Mouse (Mus musculus) midbrain, embryonic 14.5 days (tissue): ENCODE data around the gene Lrrc49. TPM values are rescaled to one million over a fixed set of nuclear protein-coding genes. Genes with fewer than 3 reads are reported as not detected.
A peak's percentile ranks its signal among the peaks of the same experiment; 100 is the strongest.

ENCODE experiments used
- ATAC-seq: fragments of 200-750 bp; cut with Nextera tagmentation; 2 replicates; pipeline ENCODE4 v1.8.0; 2017; ENCODE audit warnings: moderate number of reproducible peaks, moderate library complexity; ENCODE audit not compliant: low FRiP score, low TSS enrichment
- DNase-seq: peaks from one replicate; pipeline ENCODE4 v3.0.0-alpha.2; 2015
- H3K27ac ChIP-seq: fragments of 300-500 bp; sonication (generic); replicated peaks from 2 replicates; pipeline ENCODE4 v1.5.1; 2014; ENCODE audit warnings: mild to moderate bottlenecking, low read depth, low read length, moderate library complexity
- H3K27me3 ChIP-seq: fragments of 300-500 bp; sonication (generic); 2 replicates; pipeline ENCODE4 v1.6.1; 2014; ENCODE audit warnings: low read length, control low read depth, mixed read lengths; ENCODE audit not compliant: control insufficient read depth, insufficient read depth
- H3K36me3 ChIP-seq: fragments of 300-500 bp; sonication (generic); 2 replicates; pipeline ENCODE4 v1.6.1; 2014; ENCODE audit warnings: low read length, control low read depth; ENCODE audit not compliant: control insufficient read depth, insufficient read depth
- H3K4me1 ChIP-seq: fragments of 300-500 bp; sonication (generic); 2 replicates; pipeline ENCODE4 v1.6.1; 2014; ENCODE audit warnings: mild to moderate bottlenecking, antibody characterized with exemption, low read length, control low read depth; ENCODE audit not compliant: control insufficient read depth, insufficient read depth
- H3K4me2 ChIP-seq: fragments of 300-500 bp; sonication (generic); 2 replicates; pipeline ENCODE4 v1.6.1; 2014; ENCODE audit warnings: mild to moderate bottlenecking, low read length, moderate library complexity
- H3K4me3 ChIP-seq: fragments of 300-500 bp; sonication (generic); replicated peaks from 2 replicates; pipeline ENCODE4 v1.5.1; 2014; ENCODE audit warnings: low read depth, low read length
- H3K9ac ChIP-seq: fragments of 300-500 bp; sonication (generic); replicated peaks from 2 replicates; pipeline ENCODE4 v1.6.1; 2014; ENCODE audit warnings: mild to moderate bottlenecking, low read length, moderate library complexity
- H3K9me3 ChIP-seq: fragments of 300-500 bp; sonication (generic); 2 replicates; pipeline ENCODE4 v1.6.1; 2016; ENCODE audit warnings: low read length, control low read depth, mixed read lengths; ENCODE audit not compliant: control insufficient read depth
- WGBS: fragments of 180-500 bp; shearing (Covaris S2); extraction: QIAGEN DNeasy Blood & Tissue Kit; methylation state at CpG from one replicate; pipeline ENCODE4 v1.1.7; 2014; 5-methylcytosine and 5-hydroxymethylcytosine counted together
- polyA plus RNA-seq: library from polyadenylated mRNA; unstranded; fragments of >200 nt; fragmentation: Nextera tagmentation; extraction: Ambion mirVana; gene quantifications from 2 replicates; pipeline ENCODE4 v1.2.1, GENCODE M21; 2014

The Lrrc49 gene
- polyA plus RNA-seq, 1 experiment from 2014 or later, result 90.8 TPM

- ATAC-seq, result no peak
- no peak overlapping the region for H3K4me2 ChIP-seq
- no peaks in the 10 kb centered on the region for H3K27me3 ChIP-seq
- H3K4me1 ChIP-seq, result no peaks in the 10 kb centered on the region
- H3K4me3 ChIP-seq, result no peak overlapping the region
- no peaks in the 10 kb centered on the region for H3K9me3 ChIP-seq
- H3K9ac ChIP-seq, result no peak overlapping the region
- no peaks in the 10 kb centered on the region for H3K36me3 ChIP-seq
- DNase-seq, result no peak
- H3K27ac ChIP-seq, result no peak overlapping the region
- 88% methylated on average over 10 of the region's 10 CpGs for WGBS
Measured at GRCm38 (mm10) chr9:60529348-60530243, 158.4 kb downstream of the Lrrc49 start.

GRCm38 (mm10) chr9:60528269-60528668 is 159.7 kb downstream of the Lrrc49 start:
- WGBS, result 77% methylated on average over 3 of the region's 3 CpGs
- Histone ChIP-seq H3K4me3 (no peak overlapping the region), H3K36me3 (no peaks in the 10 kb centered on the region), H3K9me3 (no peaks in the 10 kb centered on the region), H3K9ac (no peak overlapping the region), H3K4me1 (no peaks in the 10 kb centered on the region), H3K27ac (no peak overlapping the region), H3K27me3 (no peaks in the 10 kb centered on the region), H3K4me2 (no peak overlapping the region)
- ATAC-seq, result no peak
- DNase-seq, result no peak

GRCm38 (mm10) chr9:60527836-60528235 is 160.1 kb downstream of the Lrrc49 start:
- no peak for DNase-seq
- no peaks in the 10 kb centered on the region for H3K27me3 ChIP-seq
- H3K4me3 ChIP-seq, result no peak overlapping the region
- 89% methylated on average over 2 of the region's 2 CpGs for WGBS
- no peak overlapping the region for H3K9ac ChIP-seq
- no peaks in the 10 kb centered on the region for H3K4me1 ChIP-seq
- H3K36me3 ChIP-seq, result no peaks in the 10 kb centered on the region
- no peak overlapping the region for H3K4me2 ChIP-seq
- no peak for ATAC-seq
- H3K27ac ChIP-seq, result no peak overlapping the region
- H3K9me3 ChIP-seq, result no peaks in the 10 kb centered on the region

GRCm38 (mm10) chr9:60527051-60527450 is 160.9 kb downstream of the Lrrc49 start:
- WGBS, result 79% methylated on average over 5 of the region's 5 CpGs
- H3K9ac ChIP-seq, result no peak overlapping the region
- no peak overlapping the region for H3K27ac ChIP-seq
- H3K36me3 ChIP-seq, result no peaks in the 10 kb centered on the region
- no peaks in the 10 kb centered on the region for H3K9me3 ChIP-seq
- no peak overlapping the region for H3K4me3 ChIP-seq
- no peak for ATAC-seq
- H3K4me1 ChIP-seq, result no peaks in the 10 kb centered on the region
- DNase-seq, result no peak
- H3K27me3 ChIP-seq, result peaks cover 5% of the 10 kb centered on the region
- no peak overlapping the region for H3K4me2 ChIP-seq

GRCm38 (mm10) chr9:60526195-60526594 is 161.8 kb downstream of the Lrrc49 start:
- ATAC-seq, result no peak
- H3K36me3 ChIP-seq, result no peaks in the 10 kb centered on the region
- no peak overlapping the region for H3K4me2 ChIP-seq
- H3K27ac ChIP-seq, result no peak overlapping the region
- H3K4me1 ChIP-seq, result no peaks in the 10 kb centered on the region
- no peaks in the 10 kb centered on the region for H3K9me3 ChIP-seq
- DNase-seq, result no peak
- no peak overlapping the region for H3K4me3 ChIP-seq
- 88% methylated on average over 5 of the region's 5 CpGs for WGBS
- peaks cover 8% of the 10 kb centered on the region for H3K27me3 ChIP-seq
- no peak overlapping the region for H3K9ac ChIP-seq

GRCm38 (mm10) chr9:60521806-60522264 is 166.1 kb downstream of the Lrrc49 start, which contains the start of gene Thsd4:
Gene Thsd4 (minus strand): TSS chr9:60522046.
- H3K9ac ChIP-seq, result peak within 1 kb of the TSS; percentile 49; the same call in 1 of the 2 replicates
- no peaks in the 10 kb centered on the region for H3K9me3 ChIP-seq
- ATAC-seq (peak; percentile 14; the same call in 1 of the 2 replicates), DNase-seq (peak; percentile 82)
- H3K27ac ChIP-seq, result no peak within 1 kb of the TSS
- WGBS, result under 1% methylated on average over 50 of the region's 51 CpGs
- peaks cover 32% of the 10 kb centered on the region for H3K4me1 ChIP-seq
- peak within 1 kb of the TSS; percentile 45 for H3K4me3 ChIP-seq
- H3K4me2 ChIP-seq, result peak within 1 kb of the TSS; percentile 77
- no peaks in the 10 kb centered on the region for H3K36me3 ChIP-seq
- H3K27me3 ChIP-seq, result peaks cover 10% of the 10 kb centered on the region

GRCm38 (mm10) chr9:60521143-60521542 is 166.8 kb downstream of the Lrrc49 start:
- 38% methylated on average over 5 of the region's 5 CpGs for WGBS
- no peak overlapping the region for H3K27ac ChIP-seq
- peak overlapping the region; percentile 77 for H3K4me2 ChIP-seq
- peaks cover 14% of the 10 kb centered on the region for H3K27me3 ChIP-seq
- peaks cover 32% of the 10 kb centered on the region for H3K4me1 ChIP-seq
- peak overlapping the region; percentile 45 for H3K4me3 ChIP-seq
- H3K36me3 ChIP-seq, result no peaks in the 10 kb centered on the region
- H3K9me3 ChIP-seq, result no peaks in the 10 kb centered on the region
- peak overlapping the region; percentile 49; the same call in 1 of the 2 replicates for H3K9ac ChIP-seq
- ATAC-seq (no peak), DNase-seq (no peak)

GRCm38 (mm10) chr9:60519601-60520000 is 168.4 kb downstream of the Lrrc49 start:
- Histone ChIP-seq H3K27ac (no peak overlapping the region; the same call in 1 of the 2 replicates), H3K4me2 (peak overlapping the region; percentile 77), H3K27me3 (peaks cover 14% of the 10 kb centered on the region), H3K36me3 (no peaks in the 10 kb centered on the region), H3K9me3 (no peaks in the 10 kb centered on the region), H3K4me3 (no peak overlapping the region), H3K9ac (no peak overlapping the region), H3K4me1 (peaks cover 32% of the 10 kb centered on the region)
- DNase-seq (peak; percentile 45), ATAC-seq (no peak)
- WGBS, result 15% methylated on average over 3 of the region's 3 CpGs
